Mouse (Mus musculus): ENCODE data around the gene Nrde2. TPM values are rescaled to one million over a fixed set of nuclear protein-coding genes. Genes with fewer than 3 reads are reported as not detected.

Gene Nrde2
- total RNA-seq, 1 experiment from 2014 or later = 35.2 TPM

GRCm38 (mm10) chr12:100127866-100128480 lies 31.5 kb downstream of the Nrde2 start:
- no peak for ATAC-seq (replicated peaks; ENCODE audit: low read depth, poor library complexity, severe bottlenecking)

- ATAC-seq (replicated peaks; ENCODE audit: low read depth, poor library complexity, severe bottlenecking) = no peak
Observed at GRCm38 (mm10) chr12:100126968-100127865, 32.2 kb downstream of the Nrde2 start.

GRCm38 (mm10) chr12:100124913-100125798 lies 34.3 kb downstream of the Nrde2 start:
- peak; percentile 49; the same call in 1 of the 2 replicates for ATAC-seq (replicated peaks; ENCODE audit: low read depth, poor library complexity, severe bottlenecking)

GRCm38 (mm10) chr12:100123476-100123875 lies 36.0 kb downstream of the Nrde2 start:
- ATAC-seq (replicated peaks; ENCODE audit: low read depth, poor library complexity, severe bottlenecking) = no peak

GRCm38 (mm10) chr12:100122921-100123381 lies 36.5 kb downstream of the Nrde2 start:
- no peak for ATAC-seq (replicated peaks; ENCODE audit: low read depth, poor library complexity, severe bottlenecking)

GRCm38 (mm10) chr12:100115982-100116381 lies 43.5 kb downstream of the Nrde2 start:
- ATAC-seq (replicated peaks; ENCODE audit: low read depth, poor library complexity, severe bottlenecking) = 0 out of 2 replicates have a peak, but pooled peaks have one; percentile 15

GRCm38 (mm10) chr12:100109986-100110696 lies 49.3 kb downstream of the Nrde2 start, which contains the start of gene Psmc1:
TSS of gene Psmc1 (plus strand) at chr12:100110154.
- ATAC-seq (replicated peaks; ENCODE audit: low read depth, poor library complexity, severe bottlenecking) = peak; percentile 80

- ATAC-seq (replicated peaks; ENCODE audit: low read depth, poor library complexity, severe bottlenecking) = 0 out of 2 replicates have a peak, but pooled peaks have one; percentile 8
Observed at GRCm38 (mm10) chr12:100107436-100107835, 52.0 kb downstream of the Nrde2 start.

GRCm38 (mm10) chr12:100106275-100106895 lies 53.1 kb downstream of the Nrde2 start:
- peak; percentile 44 for ATAC-seq (replicated peaks; ENCODE audit: low read depth, poor library complexity, severe bottlenecking)

GRCm38 (mm10) chr12:100104530-100104929 lies 54.9 kb downstream of the Nrde2 start:
- ATAC-seq (replicated peaks; ENCODE audit: low read depth, poor library complexity, severe bottlenecking) = no peak

GRCm38 (mm10) chr12:100101651-100102050 lies 57.8 kb downstream of the Nrde2 start:
- no peak for ATAC-seq (replicated peaks; ENCODE audit: low read depth, poor library complexity, severe bottlenecking)

GRCm38 (mm10) chr12:100100707-100101030 lies 58.8 kb downstream of the Nrde2 start:
- no peak for ATAC-seq (replicated peaks; ENCODE audit: low read depth, poor library complexity, severe bottlenecking)

GRCm38 (mm10) chr12:100099971-100100706 lies 59.3 kb downstream of the Nrde2 start:
- ATAC-seq (replicated peaks; ENCODE audit: low read depth, poor library complexity, severe bottlenecking) = no peak

- no peak for ATAC-seq (replicated peaks; ENCODE audit: low read depth, poor library complexity, severe bottlenecking)
Observed at GRCm38 (mm10) chr12:100093046-100093445, 66.4 kb downstream of the Nrde2 start.

GRCm38 (mm10) chr12:100090750-100091149 lies 68.7 kb downstream of the Nrde2 start:
- ATAC-seq (replicated peaks; ENCODE audit: low read depth, poor library complexity, severe bottlenecking) = no peak

GRCm38 (mm10) chr12:100089265-100089664 lies 70.2 kb downstream of the Nrde2 start:
- no peak; the same call in 1 of the 2 replicates for ATAC-seq (replicated peaks; ENCODE audit: low read depth, poor library complexity, severe bottlenecking)

- ATAC-seq (replicated peaks; ENCODE audit: low read depth, poor library complexity, severe bottlenecking) = no peak
Observed at GRCm38 (mm10) chr12:100088026-100088425, 71.4 kb downstream of the Nrde2 start.

GRCm38 (mm10) chr12:100079636-100080286 lies 79.7 kb downstream of the Nrde2 start:
- ATAC-seq (replicated peaks; ENCODE audit: low read depth, poor library complexity, severe bottlenecking) = no peak

Measured in common myeloid progenitor, adult 5-6 weeks (primary cell).